9 mouse cellular contexts compared by ENCODE assay signal in genomic region chr8:48152062-48152738, GRCm38 (mm10). TPM values are rescaled to one million over a fixed set of nuclear protein-coding genes. Genes with fewer than 3 reads are reported as not detected.
DNase-seq lines count a peak whose midpoint lies in the region; ATAC-seq lines count a peak whose summit lies in the region.
"Had no signal": no experiment of that assay in that cellular context is flagged by ENCODE, and none has a peak within 500 bp of the region (broad histone marks: within the 10 kb centered on the region; RNA-seq: fewer than 3 reads in every experiment).

No protein-coding gene starts in this region.

- no peak for ATAC-seq in heart, embryonic 11.5 days (replicated peaks; ENCODE audit: insufficient number of reproducible peaks, low FRiP score, low TSS enrichment)
- ATAC-seq in limb, embryonic 11.5 days (ENCODE audit: insufficient number of reproducible peaks, low FRiP score, low TSS enrichment, low read depth): peak; percentile 77; the same call in 1 of the 2 replicates

- WGBS in embryonic facial prominence, embryonic 10.5 days: 38% methylated on average over 19 of the region's 19 CpGs
- WGBS in heart, embryonic 11.5 days (ENCODE audit: insufficient replicate concordance): 40% methylated on average over 19 of the region's 19 CpGs
- 31% methylated on average over 19 of the region's 19 CpGs for WGBS in limb, embryonic 11.5 days

- 0 out of 2 replicates have a peak overlapping the region, but pooled peaks have one; percentile 48 for H3K27ac ChIP-seq in embryonic facial prominence, embryonic 10.5 days (replicated peaks)
- H3K27ac ChIP-seq in heart, embryonic 11.5 days (ENCODE audit: low read depth, low read length): no peak overlapping the region
- H3K27ac ChIP-seq in limb, embryonic 11.5 days (replicated peaks; ENCODE audit: low read depth, low read length): no peak overlapping the region

- DNase-seq in kidney, adult 9 months: peak; percentile 4
- no peak for DNase-seq in kidney, adult 11 months
- peak; percentile 70 for DNase-seq in embryonic facial prominence, embryonic 10.5 days (ENCODE audit: low spot score)
- peak; percentile 77 for DNase-seq in limb, embryonic 11.5 days (ENCODE audit: low spot score)
- peak; percentile 19 for DNase-seq in ovary, postnatal 14 days (ENCODE audit: low spot score)
- no peak for DNase-seq in spleen, postnatal 10 days (ENCODE audit: low spot score in 2 of 2)
- DNase-seq in thymus, postnatal 0 days (ENCODE audit: low spot score): no peak

- H3K4me1 ChIP-seq in embryonic facial prominence, embryonic 10.5 days: peaks cover 24% of the 10 kb centered on the region
- H3K4me1 ChIP-seq in heart, embryonic 11.5 days (ENCODE audit: control insufficient read depth, insufficient read depth, low read length): no peaks in the 10 kb centered on the region
- H3K4me1 ChIP-seq in limb, embryonic 11.5 days (ENCODE audit: control insufficient read depth, insufficient read depth, low read length): peaks cover 8% of the 10 kb centered on the region; the same call in 1 of the 2 replicates

- H3K36me3 ChIP-seq in embryonic facial prominence, embryonic 10.5 days (replicated peaks): peaks cover 10% of the 10 kb centered on the region; the same call in 1 of the 2 replicates
- H3K36me3 ChIP-seq in heart, embryonic 11.5 days (ENCODE audit: control insufficient read depth, insufficient read depth, low read length): no peaks in the 10 kb centered on the region
- no peaks in the 10 kb centered on the region for H3K36me3 ChIP-seq in limb, embryonic 11.5 days (ENCODE audit: control insufficient read depth, insufficient read depth, low read length)
- H3K36me3 ChIP-seq: G1E had no signal

- peaks cover 16% of the 10 kb centered on the region for H3K9me3 ChIP-seq in embryonic facial prominence, embryonic 10.5 days
- no peaks in the 10 kb centered on the region for H3K9me3 ChIP-seq in heart, embryonic 11.5 days (replicated peaks; ENCODE audit: control insufficient read depth, low read length)
- no peaks in the 10 kb centered on the region for H3K9me3 ChIP-seq in limb, embryonic 11.5 days (ENCODE audit: control insufficient read depth, low read length)

- no peaks in the 10 kb centered on the region; the same call in 1 of the 2 replicates for H3K27me3 ChIP-seq in embryonic facial prominence, embryonic 10.5 days (replicated peaks; ENCODE audit: low read depth, poor library complexity, severe bottlenecking)
- no peaks in the 10 kb centered on the region for H3K27me3 ChIP-seq in heart, embryonic 11.5 days (ENCODE audit: control insufficient read depth, insufficient read depth, low read length)
- no peaks in the 10 kb centered on the region for H3K27me3 ChIP-seq in limb, embryonic 11.5 days (ENCODE audit: control insufficient read depth, insufficient read depth, low read length)

- no peak overlapping the region for H3K4me3 ChIP-seq in embryonic facial prominence, embryonic 10.5 days
- H3K4me3 ChIP-seq in heart, embryonic 11.5 days (ENCODE audit: low read depth, low read length): no peak overlapping the region
- H3K4me3 ChIP-seq in limb, embryonic 11.5 days (ENCODE audit: low read depth, low read length): no peak overlapping the region

- peak overlapping the region; percentile 29; the same call in 1 of the 2 replicates for H3K4me2 ChIP-seq in heart, embryonic 11.5 days
- H3K4me2 ChIP-seq in limb, embryonic 11.5 days (ENCODE audit: low read depth, severe bottlenecking): no peak overlapping the region

- H3K9ac ChIP-seq in heart, embryonic 11.5 days (ENCODE audit: low read depth, low read length): no peak overlapping the region
- H3K9ac ChIP-seq in limb, embryonic 11.5 days (ENCODE audit: low read length): no peak overlapping the region

RNA-seq across cellular contexts. Expression of gene Dctd, which starts 53.3 kb away (rescaled TPM):
- polyA plus RNA-seq in embryonic facial prominence, embryonic 10.5 days (2016; fragmentation: Nextera tagmentation; extraction: Ambion mirVana): 57.0 and 58.7 TPM in 2 replicates
- 43.3 and 47.0 TPM in 2 replicates for polyA plus RNA-seq in heart, embryonic 11.5 days (2014; fragmentation: Nextera tagmentation; extraction: Ambion mirVana)
- 56.1 and 59.3 TPM in 2 replicates for polyA plus RNA-seq in limb, embryonic 11.5 days (2014; fragmentation: Nextera tagmentation; extraction: Ambion mirVana)
- 6.2 and 9.0 TPM in 2 replicates for polyA plus RNA-seq in thymus, postnatal 0 days (2015; fragmentation: Nextera tagmentation; extraction: Ambion mirVana)

Comparison
In these comparisons a context has a peak if more than half of its experiments do, and no peak if none do; other contexts are left out.
1. DNase-seq: peak in kidney, adult 9 months (single experiment), embryonic facial prominence, embryonic 10.5 days (single experiment), limb, embryonic 11.5 days (single experiment) and ovary, postnatal 14 days (single experiment); none in kidney, adult 11 months (single experiment), spleen, postnatal 10 days (0 of 2) and thymus, postnatal 0 days (single experiment).